Mouse (Mus musculus): ENCODE measurements around the gene Cabp7. TPM values are rescaled to one million over a fixed set of nuclear protein-coding genes. Genes with fewer than 3 reads are reported as not detected.

Cabp7 gene
- under 1 TPM in 1 of 2 experiments, not detected in 1; 0.18 TPM for total RNA-seq (2021)
- long read RNA-seq, experiment 1, result 0 reads
- long read RNA-seq, experiment 2, result 0 reads

GRCm38 (mm10) chr11:4746733-4747132 is at the start of gene Cabp7:
TSS of gene Cabp7 (minus strand) at chr11:4746778.
- no peak for DNase-seq

DNA sequence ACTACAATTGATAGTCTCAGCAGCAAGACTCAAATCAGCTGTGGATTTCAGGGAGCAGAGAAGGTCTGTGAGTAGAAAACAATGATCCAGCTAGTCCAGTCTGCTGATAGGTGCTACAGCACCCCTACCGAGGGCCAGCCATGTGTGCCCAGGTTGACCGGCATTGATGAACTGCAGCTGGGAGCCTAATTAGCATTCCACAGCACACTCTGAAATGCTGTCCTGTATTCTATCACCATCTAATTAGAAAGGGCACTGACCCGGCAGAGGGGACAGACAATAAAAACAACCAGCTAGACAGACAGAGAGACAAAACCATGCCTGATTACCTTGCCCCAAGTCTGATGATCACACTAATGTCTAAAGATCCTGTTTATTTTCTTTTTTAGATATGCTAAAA is 46.4 kb upstream of the Cabp7 start:
- DNase-seq, result no peak

DNA sequence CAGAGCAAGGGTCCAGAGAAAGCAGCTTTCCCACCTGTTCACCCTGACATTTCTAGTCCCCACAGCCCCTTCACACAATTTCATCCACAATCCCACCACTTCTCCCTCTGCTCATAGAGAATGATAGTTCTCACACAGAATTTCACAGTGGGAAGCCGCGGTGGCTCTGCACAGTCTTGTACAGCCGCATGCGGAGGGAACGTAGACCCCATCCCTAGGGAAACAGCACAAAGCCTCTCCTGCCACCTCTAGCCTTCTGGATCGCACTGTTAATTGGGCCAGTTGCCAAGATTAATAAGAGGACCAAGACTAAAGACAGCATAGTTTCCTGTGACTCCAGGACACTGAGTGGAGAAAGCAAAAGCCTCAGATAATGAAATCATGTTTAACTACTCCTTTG is 45.0 kb upstream of the Cabp7 start:
- DNase-seq, result no peak

GRCm38 (mm10) chr11:4789691-4790090 is 43.1 kb upstream of the Cabp7 start:
- peak; percentile 18 for DNase-seq

- peak; percentile 37 for DNase-seq
Measured at GRCm38 (mm10) chr11:4784629-4785142, 38.1 kb upstream of the Cabp7 start.

GRCm38 (mm10) chr11:4783116-4783515 is 36.5 kb upstream of the Cabp7 start:
- DNase-seq, result no peak

DNA sequence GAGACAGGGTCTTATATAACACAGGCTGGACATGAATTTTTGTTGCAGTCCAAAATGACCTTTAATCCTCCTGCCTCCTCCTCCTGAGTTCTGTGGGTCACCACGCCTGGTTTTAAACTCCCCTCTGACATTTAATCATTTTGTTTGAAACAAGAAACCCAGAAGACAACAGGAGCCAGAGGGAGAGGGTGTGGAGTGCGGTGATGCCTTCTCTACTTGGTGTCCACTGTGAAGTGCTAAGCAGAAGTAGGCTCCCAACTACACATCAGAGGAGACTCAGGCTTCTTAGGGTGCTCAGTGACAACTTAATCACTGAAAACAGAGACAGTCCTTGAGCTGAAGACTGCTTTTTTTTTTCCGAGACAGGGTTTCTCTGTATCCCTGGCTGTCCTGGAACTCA is 34.3 kb upstream of the Cabp7 start:
- no peak for DNase-seq

DNA sequence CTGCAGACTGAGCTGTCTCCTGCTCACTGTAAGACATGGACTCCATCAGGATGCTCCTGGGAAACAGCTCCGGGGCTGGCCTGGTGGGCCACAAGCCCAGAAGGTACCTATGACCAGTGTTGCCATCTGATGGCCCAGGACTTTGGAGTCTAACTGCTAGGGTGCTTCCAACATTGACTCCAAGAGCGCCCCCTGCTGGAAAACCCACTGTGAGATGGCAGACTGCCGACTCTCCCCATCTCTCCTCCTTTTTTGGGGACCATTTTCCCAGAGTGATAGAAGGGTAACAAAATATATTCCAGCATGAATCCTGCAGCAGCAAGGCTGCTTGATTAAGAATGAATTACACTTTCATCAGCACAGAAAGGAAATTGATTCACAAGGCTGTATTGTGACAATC is 26.3 kb upstream of the Cabp7 start:
- DNase-seq, result peak; percentile 83

DNA sequence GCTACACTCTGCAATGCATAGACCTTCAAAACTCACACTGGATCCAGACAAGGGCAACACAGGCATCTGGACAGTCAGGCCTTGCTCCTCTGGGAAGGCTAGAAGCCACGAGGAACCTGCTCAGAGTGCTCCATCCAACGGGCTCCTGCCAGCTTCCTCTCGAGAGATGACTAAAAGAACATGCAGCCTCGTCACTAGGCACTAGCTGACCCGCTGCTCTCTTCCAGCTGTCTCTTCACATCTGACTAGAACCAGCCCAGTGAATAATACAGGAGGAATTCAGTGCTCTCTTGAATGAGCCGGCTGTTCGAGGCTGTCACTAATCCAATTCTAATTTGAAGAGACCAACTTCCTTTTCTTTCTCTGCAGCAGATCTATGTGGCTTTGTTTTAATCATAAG is 25.2 kb upstream of the Cabp7 start:
- no peak for DNase-seq

DNA sequence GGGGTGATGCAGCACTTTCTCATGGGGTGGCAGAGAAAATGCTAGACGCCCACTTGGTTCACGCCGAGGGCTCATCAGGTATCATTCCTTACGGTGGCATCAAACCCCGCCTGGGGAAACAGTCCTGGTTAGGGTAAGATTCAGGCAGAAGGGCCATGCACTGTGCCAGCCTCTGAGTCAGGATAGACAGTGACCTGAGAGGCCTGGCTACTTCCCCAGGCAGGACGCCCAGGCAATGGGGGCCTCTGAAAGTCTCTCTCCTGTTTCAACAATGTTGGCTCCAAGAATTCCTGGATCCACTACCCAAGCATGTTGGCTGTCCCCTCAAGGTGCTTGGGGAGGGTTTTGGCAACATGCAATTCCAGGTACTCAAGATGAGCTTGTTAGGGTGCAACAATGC is 23.3 kb upstream of the Cabp7 start:
- no peak for DNase-seq

DNA sequence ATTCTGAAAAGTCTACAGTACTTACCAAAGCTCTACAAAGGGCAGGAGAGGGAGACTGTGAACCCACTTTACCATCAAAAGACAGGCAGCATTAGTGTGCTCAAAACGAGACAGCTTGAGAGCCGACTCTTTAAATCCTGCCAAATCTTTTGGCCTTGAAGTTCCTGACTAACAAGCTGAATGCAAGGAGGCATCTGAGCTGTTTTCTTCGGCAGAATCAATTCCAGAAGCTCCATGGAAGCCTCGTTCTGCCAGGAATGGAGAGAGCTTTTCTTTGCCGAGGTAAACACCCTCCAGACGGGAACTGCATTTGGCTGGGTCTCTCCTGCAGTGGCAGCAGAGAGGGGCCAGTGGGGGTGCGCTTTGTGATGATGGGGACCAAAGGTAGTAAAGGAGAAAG is 22.7 kb upstream of the Cabp7 start:
- DNase-seq, result no peak

GRCm38 (mm10) chr11:4768399-4768798 is 21.8 kb upstream of the Cabp7 start:
- no peak for DNase-seq

GRCm38 (mm10) chr11:4764476-4764875 is 17.9 kb upstream of the Cabp7 start:
- DNase-seq, result peak; percentile 52

DNA sequence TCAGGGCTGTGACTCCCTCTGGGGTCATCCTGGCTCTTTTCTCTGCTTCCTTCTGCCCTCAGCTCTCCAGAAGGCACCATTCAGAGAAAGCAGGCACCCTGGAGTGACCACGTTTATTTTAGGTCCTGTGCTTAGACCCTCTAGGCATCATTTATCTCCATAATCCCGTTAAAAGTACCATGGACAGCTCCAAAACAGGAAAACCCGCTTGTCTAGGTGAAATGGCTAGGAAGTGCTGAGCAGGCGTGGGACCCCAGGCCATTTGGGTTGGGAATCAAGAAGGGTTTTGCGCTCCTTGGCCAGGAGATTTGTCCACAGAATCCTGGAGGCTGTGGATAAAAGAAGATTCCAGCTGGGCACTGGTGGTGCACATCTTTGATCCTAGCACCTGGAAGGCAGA is 17.1 kb upstream of the Cabp7 start:
- DNase-seq, result no peak

DNA sequence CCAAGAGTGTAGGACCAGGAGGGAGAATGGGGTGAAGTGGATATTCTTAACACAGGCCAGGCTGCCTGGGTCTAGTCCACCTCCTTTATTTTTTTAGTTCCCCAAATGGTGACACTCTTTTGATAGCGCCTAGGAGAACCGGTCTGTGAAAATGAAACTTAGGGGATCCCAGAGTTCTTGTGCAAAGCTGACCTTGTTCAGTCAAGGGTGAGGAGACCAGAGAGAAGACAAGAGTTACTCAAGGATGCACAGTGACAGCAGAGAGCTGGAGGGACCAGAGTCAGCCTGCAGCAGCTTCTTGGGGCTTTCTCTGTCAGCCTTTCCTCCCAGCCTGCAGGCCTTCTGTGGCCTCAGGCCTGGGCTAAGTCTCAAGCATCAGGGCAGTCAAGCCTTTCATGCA is 15.9 kb upstream of the Cabp7 start:
- no peak for DNase-seq

GRCm38 (mm10) chr11:4761991-4762390 is 15.4 kb upstream of the Cabp7 start:
- DNase-seq, result no peak

- peak; percentile 38 for DNase-seq
Measured at GRCm38 (mm10) chr11:4760438-4760837, 13.9 kb upstream of the Cabp7 start.

GRCm38 (mm10) chr11:4757789-4758158 is 11.2 kb upstream of the Cabp7 start:
- DNase-seq, result no peak

GRCm38 (mm10) chr11:4756984-4757788 is 10.6 kb upstream of the Cabp7 start:
- DNase-seq, result no peak

DNA sequence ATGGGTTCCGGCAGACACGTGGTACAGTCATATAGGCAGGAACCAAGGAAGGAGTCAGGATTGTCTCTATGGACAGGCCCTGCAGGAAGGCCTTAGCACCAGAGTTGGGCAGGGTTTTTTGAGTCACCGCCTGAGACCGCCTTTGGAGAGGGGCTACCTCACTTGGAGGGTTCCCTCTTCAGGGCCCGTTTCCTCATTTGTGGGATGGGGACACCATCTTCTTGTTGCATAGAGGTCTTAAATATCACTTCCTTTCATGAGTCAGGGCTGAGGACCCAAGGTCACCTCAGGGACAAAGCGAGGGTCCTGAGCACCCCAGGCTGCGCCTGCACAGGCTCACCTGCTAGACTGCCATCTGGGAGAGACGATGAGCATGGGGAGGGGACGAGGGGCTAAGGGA is 9.9 kb upstream of the Cabp7 start:
- no peak for DNase-seq

- DNase-seq, result no peak
Measured at GRCm38 (mm10) chr11:4754867-4755266, 8.3 kb upstream of the Cabp7 start.

DNA sequence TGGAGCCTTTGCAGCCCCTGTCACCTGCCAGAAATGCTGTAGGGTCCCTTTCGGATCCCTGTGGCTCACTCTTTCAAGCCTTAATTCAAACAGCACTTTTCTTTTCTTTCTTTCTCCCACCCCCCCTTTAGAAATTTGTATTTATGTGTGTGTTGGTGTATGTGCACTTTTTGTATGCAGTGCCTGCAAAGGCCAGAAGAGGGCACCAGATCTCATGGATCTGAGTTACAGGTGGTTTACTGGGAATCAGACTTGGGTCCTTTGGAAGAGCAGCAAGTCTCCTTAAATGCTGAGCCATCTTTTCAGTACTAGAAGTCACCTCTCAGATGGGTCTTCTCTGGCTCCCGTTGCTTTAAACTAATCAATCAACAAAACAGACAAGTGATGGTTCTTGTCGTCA is 7.5 kb upstream of the Cabp7 start:
- DNase-seq, result no peak

GRCm38 (mm10) chr11:4752836-4753235 is 6.3 kb upstream of the Cabp7 start:
- no peak for DNase-seq

DNA sequence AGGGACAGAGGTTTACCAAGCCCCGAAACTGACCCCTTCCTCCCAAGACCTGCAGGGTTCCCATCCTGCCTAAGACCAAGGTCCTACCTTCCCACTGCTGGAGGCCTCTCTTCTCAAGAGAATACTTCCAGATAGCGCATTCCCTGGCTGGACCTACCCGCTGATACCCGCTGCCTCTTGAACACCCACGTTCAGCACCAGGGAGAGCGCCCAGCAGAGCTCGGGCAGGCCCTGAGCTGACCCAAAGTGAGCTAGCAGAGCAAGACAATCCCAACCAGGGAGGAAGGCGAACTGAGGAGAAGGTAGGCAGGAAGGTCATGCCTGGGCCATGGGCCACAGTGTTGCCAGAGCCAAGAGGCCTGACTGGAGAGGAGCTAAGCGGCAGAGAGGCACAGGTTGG is 3.7 kb upstream of the Cabp7 start:
- DNase-seq, result peak; percentile 91
